Mouse (Mus musculus): ENCODE measurements around the gene Ttc16.

DNA sequence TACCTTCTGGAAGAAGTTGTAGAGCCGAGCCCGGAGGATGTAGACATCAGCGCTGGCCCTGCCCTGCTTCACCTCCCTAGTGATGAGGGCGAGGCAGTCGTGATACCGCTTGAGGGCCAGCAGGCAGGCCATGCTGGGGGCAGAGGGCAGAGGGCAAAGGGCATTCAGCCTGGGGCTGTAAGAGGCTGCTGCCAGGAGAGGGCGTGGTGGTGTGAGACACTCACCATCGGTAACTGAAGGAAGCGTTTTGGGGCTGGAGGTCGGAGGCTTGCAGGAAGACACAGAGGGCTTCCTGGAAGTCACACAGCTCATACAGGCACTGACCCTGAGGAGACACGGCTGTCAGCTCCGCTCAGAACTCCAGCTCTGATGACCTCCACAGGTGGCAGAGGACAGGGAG lies 3.5 kb downstream of the Ttc16 start:
- no peak for TF ChIP-seq POLR2A (IDR thresholded peaks at IDR 0.05; ENCODE audit: insufficient read length, low read depth)
- TF ChIP-seq E2F4 (IDR thresholded peaks at IDR 0.05; ENCODE audit: insufficient read depth): no peak
- TF ChIP-seq MAX (IDR thresholded peaks at IDR 0.05; ENCODE audit: low read depth): no peak
- no peak for TF ChIP-seq POLR2AphosphoS2 (IDR thresholded peaks at IDR 0.05; ENCODE audit: insufficient read length, low read depth)
- no peak for TF ChIP-seq TCF3 (IDR thresholded peaks at IDR 0.05; ENCODE audit: insufficient read length, low read depth)
- TF ChIP-seq USF1 (IDR thresholded peaks at IDR 0.05; ENCODE audit: low read depth): no peak
- no peak for TF ChIP-seq SRF (IDR thresholded peaks at IDR 0.05; ENCODE audit: control insufficient read depth, insufficient read length, low read depth)
- no peak for TF ChIP-seq TCF12 (IDR thresholded peaks at IDR 0.05; ENCODE audit: insufficient read depth, poor library complexity, severe bottlenecking)
- TF ChIP-seq REST (IDR thresholded peaks at IDR 0.05; ENCODE audit: insufficient read depth, insufficient read length): no peak
- no peak for TF ChIP-seq MYOG (IDR thresholded peaks at IDR 0.05; ENCODE audit: control insufficient read depth in 1 of 3, insufficient read depth in 1 of 3, insufficient read length in 2 of 3, low read depth in 2 of 3)
- TF ChIP-seq MYOD1 (IDR thresholded peaks at IDR 0.05; ENCODE audit: control insufficient read depth in 1 of 3, insufficient read length in 2 of 3, low read depth in 2 of 3): no peak
